Mouse (Mus musculus): ENCODE results near the gene Smyd2. TPM values are rescaled to one million over a fixed set of nuclear protein-coding genes. Genes with fewer than 3 reads are reported as not detected.

Gene Smyd2
- polyA plus RNA-seq, 1 experiment from 2014 or later = 69.5 TPM

DNA sequence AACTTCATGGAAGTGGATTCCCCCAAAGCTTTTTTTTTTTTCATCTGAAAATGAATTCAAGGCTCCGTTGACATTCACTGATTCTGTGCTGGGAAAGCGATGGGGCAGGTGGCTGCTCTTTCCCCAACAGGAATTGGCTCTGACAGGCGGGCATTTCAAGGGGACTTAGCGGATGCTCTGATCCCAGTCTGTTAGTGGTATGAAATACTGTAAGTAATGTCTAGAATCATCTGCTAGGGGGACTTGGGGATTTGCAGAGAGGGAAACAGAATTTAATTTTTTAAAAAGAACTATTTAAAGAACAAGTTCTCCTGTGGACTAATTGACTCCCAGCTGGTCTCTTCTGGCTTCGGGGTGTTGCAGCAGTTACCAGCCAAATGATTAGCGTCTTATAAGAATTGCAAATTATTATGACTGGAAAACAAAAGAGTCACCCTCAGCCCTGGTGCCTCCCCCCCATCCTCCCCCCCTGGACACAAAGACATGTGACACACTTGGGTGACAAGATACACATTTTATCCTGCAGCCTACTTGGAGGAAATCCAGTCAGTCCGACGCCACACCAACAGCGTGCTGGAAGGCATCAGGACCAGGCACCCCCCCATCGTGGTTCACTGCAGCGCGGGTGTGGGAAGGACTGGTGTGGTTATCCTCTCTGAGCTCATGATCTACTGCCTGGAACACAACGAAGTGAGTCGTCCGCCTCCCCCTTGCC lies 57.2 kb downstream of the Smyd2 start:
- Histone ChIP-seq H3K4me3 (replicated peaks; ENCODE audit: low read depth, low read length) (no peak overlapping the region), H3K9ac (replicated peaks; ENCODE audit: low read length) (no peak overlapping the region), H3K4me1 (ENCODE audit: control insufficient read depth, insufficient read depth, low read length) (peaks cover 6% of the 10 kb centered on the region; the same call in 1 of the 2 replicates), H3K9me3 (ENCODE audit: control insufficient read depth, low read length) (no peaks in the 10 kb centered on the region), H3K27me3 (ENCODE audit: control insufficient read depth, insufficient read depth, low read length) (no peaks in the 10 kb centered on the region), H3K4me2 (ENCODE audit: low read length) (no peak overlapping the region), H3K27ac (replicated peaks; ENCODE audit: low read depth, low read length) (peak overlapping the region; percentile 22; the same call in 1 of the 2 replicates), H3K36me3 (ENCODE audit: control insufficient read depth, insufficient read depth, low read length) (no peaks in the 10 kb centered on the region)
- peak; percentile 68 for DNase-seq
- 49% methylated on average over 15 of the region's 15 CpGs for WGBS
- ATAC-seq (ENCODE audit: low FRiP score, low TSS enrichment) = peak; percentile 62

- DNase-seq (no peak), ATAC-seq (ENCODE audit: low FRiP score, low TSS enrichment) (no peak)
- H3K4me3 ChIP-seq (replicated peaks; ENCODE audit: low read depth, low read length) = no peak overlapping the region
- peaks cover 6% of the 10 kb centered on the region; the same call in 1 of the 2 replicates for H3K4me1 ChIP-seq (ENCODE audit: control insufficient read depth, insufficient read depth, low read length)
- H3K27ac ChIP-seq (replicated peaks; ENCODE audit: low read depth, low read length) = no peak overlapping the region; the same call in 1 of the 2 replicates
- H3K9me3 ChIP-seq (ENCODE audit: control insufficient read depth, low read length) = no peaks in the 10 kb centered on the region
- 61% methylated on average over 9 of the region's 9 CpGs for WGBS
- H3K4me2 ChIP-seq (ENCODE audit: low read length) = no peak overlapping the region
- no peaks in the 10 kb centered on the region for H3K36me3 ChIP-seq (ENCODE audit: control insufficient read depth, insufficient read depth, low read length)
- H3K27me3 ChIP-seq (ENCODE audit: control insufficient read depth, insufficient read depth, low read length) = no peaks in the 10 kb centered on the region
- H3K9ac ChIP-seq (replicated peaks; ENCODE audit: low read length) = no peak overlapping the region
These were observed 57.9 kb downstream of the Smyd2 start for GRCm38 (mm10) chr1:189864301-189864700.

DNA sequence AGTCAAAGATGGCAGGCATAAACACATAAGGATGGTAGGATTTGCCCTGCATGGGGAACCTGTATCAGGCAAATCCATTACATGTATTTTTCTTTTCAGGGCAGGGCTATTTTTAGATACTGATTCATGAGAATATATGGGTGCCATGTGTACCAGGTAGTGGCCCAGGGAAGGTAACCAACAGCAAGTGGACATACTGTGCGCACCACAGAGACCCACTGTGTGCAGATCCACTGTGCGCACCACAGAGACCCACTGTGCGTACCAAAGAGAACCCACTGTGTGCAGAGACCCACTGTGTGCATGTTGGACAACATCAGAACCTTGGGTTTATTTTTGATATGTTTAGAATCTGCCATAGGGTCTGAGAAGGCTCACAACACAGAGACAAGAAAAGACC lies 58.4 kb downstream of the Smyd2 start:
- no peak overlapping the region for H3K4me2 ChIP-seq (ENCODE audit: low read length)
- no peak overlapping the region for H3K4me3 ChIP-seq (replicated peaks; ENCODE audit: low read depth, low read length)
- DNase-seq (no peak), ATAC-seq (ENCODE audit: low FRiP score, low TSS enrichment) (no peak)
- H3K27ac ChIP-seq (replicated peaks; ENCODE audit: low read depth, low read length) = no peak overlapping the region
- H3K9me3 ChIP-seq (ENCODE audit: control insufficient read depth, low read length) = no peaks in the 10 kb centered on the region
- H3K36me3 ChIP-seq (ENCODE audit: control insufficient read depth, insufficient read depth, low read length) = no peaks in the 10 kb centered on the region
- 94% methylated on average over 3 of the region's 3 CpGs for WGBS
- peaks cover 6% of the 10 kb centered on the region; the same call in 1 of the 2 replicates for H3K4me1 ChIP-seq (ENCODE audit: control insufficient read depth, insufficient read depth, low read length)
- H3K27me3 ChIP-seq (ENCODE audit: control insufficient read depth, insufficient read depth, low read length) = no peaks in the 10 kb centered on the region
- H3K9ac ChIP-seq (replicated peaks; ENCODE audit: low read length) = no peak overlapping the region

- Histone ChIP-seq H3K9me3 (ENCODE audit: control insufficient read depth, low read length) (no peaks in the 10 kb centered on the region), H3K9ac (replicated peaks; ENCODE audit: low read length) (no peak overlapping the region), H3K4me2 (ENCODE audit: low read length) (no peak overlapping the region), H3K36me3 (ENCODE audit: control insufficient read depth, insufficient read depth, low read length) (no peaks in the 10 kb centered on the region), H3K27me3 (ENCODE audit: control insufficient read depth, insufficient read depth, low read length) (no peaks in the 10 kb centered on the region), H3K27ac (replicated peaks; ENCODE audit: low read depth, low read length) (no peak overlapping the region), H3K4me3 (replicated peaks; ENCODE audit: low read depth, low read length) (no peak overlapping the region), H3K4me1 (ENCODE audit: control insufficient read depth, insufficient read depth, low read length) (peaks cover 6% of the 10 kb centered on the region; the same call in 1 of the 2 replicates)
- no peak for ATAC-seq (ENCODE audit: low FRiP score, low TSS enrichment)
- 76% methylated on average over 12 of the region's 12 CpGs for WGBS
- DNase-seq = no peak
These were observed 61.2 kb downstream of the Smyd2 start for GRCm38 (mm10) chr1:189860942-189861315.

DNA sequence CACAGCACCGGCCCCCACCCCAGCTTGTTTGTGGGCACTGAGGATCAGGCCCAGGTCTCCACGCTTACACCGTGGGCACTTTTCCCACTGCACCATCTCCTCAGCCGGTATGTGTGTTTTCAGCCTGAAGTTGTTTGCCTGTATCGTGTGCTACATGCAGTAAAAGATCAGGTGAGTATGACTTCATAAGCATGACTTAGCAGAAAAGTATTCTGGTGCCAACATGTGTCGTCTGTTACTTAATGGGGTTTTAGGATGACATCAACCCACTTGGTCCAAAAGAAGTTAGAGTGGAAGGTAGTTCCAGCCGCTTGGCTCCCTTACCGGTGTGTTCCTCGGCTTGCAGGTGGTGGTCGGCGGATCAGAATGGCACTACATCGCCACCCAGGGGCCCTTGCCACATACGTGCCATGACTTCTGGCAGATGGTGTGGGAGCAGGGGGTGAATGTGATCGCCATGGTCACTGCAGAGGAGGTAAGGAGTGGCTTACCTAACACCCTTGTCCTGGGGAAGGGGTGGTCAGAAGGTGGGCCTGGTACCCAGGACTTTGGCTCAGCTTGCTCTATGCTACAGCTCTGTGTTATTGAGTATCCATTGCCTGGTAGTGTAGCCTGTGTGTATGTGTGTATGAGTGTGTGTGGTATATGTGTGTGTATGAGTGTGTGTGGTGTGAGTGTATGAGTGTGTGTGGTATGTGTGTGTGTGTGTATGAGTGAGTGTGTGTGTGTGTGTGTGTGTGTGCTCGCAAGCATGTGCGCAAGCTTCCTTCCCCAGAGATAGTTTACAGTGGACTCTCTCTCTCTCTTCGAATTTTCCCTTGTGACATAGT lies 61.8 kb downstream of the Smyd2 start:
- DNase-seq = no peak
- no peak overlapping the region for H3K4me2 ChIP-seq (ENCODE audit: low read length)
- 91% methylated on average over 17 of the region's 17 CpGs for WGBS
- H3K9me3 ChIP-seq (ENCODE audit: control insufficient read depth, low read length) = no peaks in the 10 kb centered on the region
- no peak overlapping the region for H3K27ac ChIP-seq (replicated peaks; ENCODE audit: low read depth, low read length)
- no peak for ATAC-seq (ENCODE audit: low FRiP score, low TSS enrichment)
- H3K9ac ChIP-seq (replicated peaks; ENCODE audit: low read length) = no peak overlapping the region
- peaks cover 6% of the 10 kb centered on the region; the same call in 1 of the 2 replicates for H3K4me1 ChIP-seq (ENCODE audit: control insufficient read depth, insufficient read depth, low read length)
- H3K36me3 ChIP-seq (ENCODE audit: control insufficient read depth, insufficient read depth, low read length) = no peaks in the 10 kb centered on the region
- H3K4me3 ChIP-seq (replicated peaks; ENCODE audit: low read depth, low read length) = no peak overlapping the region
- no peaks in the 10 kb centered on the region for H3K27me3 ChIP-seq (ENCODE audit: control insufficient read depth, insufficient read depth, low read length)

GRCm38 (mm10) chr1:189858377-189858776 lies 63.8 kb downstream of the Smyd2 start:
- Histone ChIP-seq H3K4me2 (ENCODE audit: low read length) (no peak overlapping the region), H3K4me1 (ENCODE audit: control insufficient read depth, insufficient read depth, low read length) (no peaks in the 10 kb centered on the region), H3K9ac (replicated peaks; ENCODE audit: low read length) (no peak overlapping the region), H3K36me3 (ENCODE audit: control insufficient read depth, insufficient read depth, low read length) (no peaks in the 10 kb centered on the region), H3K4me3 (replicated peaks; ENCODE audit: low read depth, low read length) (no peak overlapping the region), H3K9me3 (ENCODE audit: control insufficient read depth, low read length) (no peaks in the 10 kb centered on the region), H3K27ac (replicated peaks; ENCODE audit: low read depth, low read length) (no peak overlapping the region), H3K27me3 (ENCODE audit: control insufficient read depth, insufficient read depth, low read length) (no peaks in the 10 kb centered on the region)
- ATAC-seq (ENCODE audit: low FRiP score, low TSS enrichment) (no peak), DNase-seq (no peak)
- 70% methylated on average over 6 of the region's 6 CpGs for WGBS

DNA sequence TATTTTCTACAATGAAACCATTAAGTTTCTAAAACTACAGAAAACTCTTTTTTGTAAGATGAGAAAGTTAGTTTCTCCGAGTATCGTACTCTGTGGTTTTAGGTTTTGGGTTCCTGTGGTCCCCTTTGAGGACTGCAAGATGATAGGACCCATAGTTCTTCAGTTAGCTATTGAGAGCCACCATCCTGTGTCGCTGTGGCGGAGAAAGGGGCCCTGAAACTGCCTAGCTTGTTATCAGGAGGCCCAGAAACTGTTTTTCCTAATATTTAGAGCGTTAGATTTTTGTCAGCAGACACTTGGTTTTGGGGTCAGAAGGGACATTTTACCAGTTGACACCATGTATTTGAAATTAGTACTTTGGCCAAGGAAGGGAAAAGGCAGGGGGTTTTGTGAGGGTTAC lies 66.4 kb downstream of the Smyd2 start:
- H3K4me2 ChIP-seq (ENCODE audit: low read length) = no peak overlapping the region
- H3K36me3 ChIP-seq (ENCODE audit: control insufficient read depth, insufficient read depth, low read length) = no peaks in the 10 kb centered on the region
- no peak for ATAC-seq (ENCODE audit: low FRiP score, low TSS enrichment)
- H3K4me1 ChIP-seq (ENCODE audit: control insufficient read depth, insufficient read depth, low read length) = no peaks in the 10 kb centered on the region
- H3K4me3 ChIP-seq (replicated peaks; ENCODE audit: low read depth, low read length) = no peak overlapping the region
- 96% methylated on average over 5 of the region's 5 CpGs for WGBS
- DNase-seq = no peak
- no peak overlapping the region for H3K27ac ChIP-seq (replicated peaks; ENCODE audit: low read depth, low read length)
- H3K27me3 ChIP-seq (ENCODE audit: control insufficient read depth, insufficient read depth, low read length) = no peaks in the 10 kb centered on the region
- no peak overlapping the region for H3K9ac ChIP-seq (replicated peaks; ENCODE audit: low read length)
- no peaks in the 10 kb centered on the region for H3K9me3 ChIP-seq (ENCODE audit: control insufficient read depth, low read length)

DNA sequence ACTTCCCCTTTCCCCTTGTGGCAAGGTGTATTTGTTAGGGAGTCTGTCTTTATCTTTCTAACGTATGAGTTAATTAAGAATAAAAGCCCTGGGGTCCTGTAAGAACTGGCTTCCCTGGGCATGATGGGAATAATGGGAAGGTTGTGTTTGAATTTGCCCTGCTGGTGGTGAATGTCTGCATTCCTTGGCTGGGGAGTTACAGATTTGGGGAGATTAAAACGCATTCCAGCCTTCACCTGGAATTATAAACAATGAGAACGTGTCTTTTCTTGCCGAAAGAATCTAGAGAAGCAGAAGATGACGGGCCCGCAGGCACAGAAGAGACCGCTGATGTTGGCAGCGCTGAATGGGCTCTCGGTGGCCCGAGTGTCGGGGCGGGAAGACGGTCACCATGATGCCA lies 67.5 kb downstream of the Smyd2 start:
- Histone ChIP-seq H3K27ac (replicated peaks; ENCODE audit: low read depth, low read length) (no peak overlapping the region), H3K4me3 (replicated peaks; ENCODE audit: low read depth, low read length) (no peak overlapping the region), H3K4me2 (ENCODE audit: low read length) (no peak overlapping the region), H3K27me3 (ENCODE audit: control insufficient read depth, insufficient read depth, low read length) (no peaks in the 10 kb centered on the region), H3K36me3 (ENCODE audit: control insufficient read depth, insufficient read depth, low read length) (no peaks in the 10 kb centered on the region), H3K4me1 (ENCODE audit: control insufficient read depth, insufficient read depth, low read length) (no peaks in the 10 kb centered on the region), H3K9me3 (ENCODE audit: control insufficient read depth, low read length) (no peaks in the 10 kb centered on the region), H3K9ac (replicated peaks; ENCODE audit: low read length) (no peak overlapping the region)
- ATAC-seq (ENCODE audit: low FRiP score, low TSS enrichment) = no peak
- 88% methylated on average over 13 of the region's 13 CpGs for WGBS
- no peak for DNase-seq
